Comparison of ENCODE assay signal across 8 mouse cellular contexts in genomic region chr10:118675816-118676465, GRCm38 (mm10).
A peak's percentile ranks its signal among the peaks of the same experiment; 100 is the strongest.
DNase-seq lines count a peak whose midpoint lies in the region; ATAC-seq lines count a peak whose summit lies in the region.

No protein-coding gene starts in this region.

- 40% methylated on average over 18 of the region's 18 CpGs for WGBS in heart, embryonic 10.5 days
- 35% methylated on average over 18 of the region's 18 CpGs for WGBS in midbrain, embryonic 15.5 days

- H3K27ac ChIP-seq in heart, embryonic 10.5 days: no peak overlapping the region
- no peak overlapping the region for H3K27ac ChIP-seq in midbrain, embryonic 15.5 days

- H3K9me3 ChIP-seq in heart, embryonic 10.5 days: no peaks in the 10 kb centered on the region
- 0 out of 2 replicates have a peak, but pooled peaks cover 3% of the 10 kb centered on the region for H3K9me3 ChIP-seq in midbrain, embryonic 15.5 days

- H3K4me1 ChIP-seq in heart, embryonic 10.5 days: peaks cover 16% of the 10 kb centered on the region
- H3K4me1 ChIP-seq in midbrain, embryonic 15.5 days: peaks cover 22% of the 10 kb centered on the region

- H3K4me3 ChIP-seq in heart, embryonic 10.5 days: peak overlapping the region; percentile 40
- peak overlapping the region; percentile 8; the same call in 1 of the 2 replicates for H3K4me3 ChIP-seq in midbrain, embryonic 15.5 days

- H3K27me3 ChIP-seq in heart, embryonic 10.5 days (ENCODE audit: insufficient read depth, poor library complexity, severe bottlenecking): no peaks in the 10 kb centered on the region
- no peaks in the 10 kb centered on the region for H3K27me3 ChIP-seq in midbrain, embryonic 15.5 days (replicated peaks)

- no peak overlapping the region for H3K9ac ChIP-seq in midbrain, embryonic 15.5 days

- H3K36me3 ChIP-seq in heart, embryonic 10.5 days: no peaks in the 10 kb centered on the region
- H3K36me3 ChIP-seq in midbrain, embryonic 15.5 days (replicated peaks): no peaks in the 10 kb centered on the region

- DNase-seq in MN1 (ENCODE audit: low spot score): peak; percentile 26
- peak; percentile 65 for DNase-seq in embryo, embryonic 10 days (ENCODE audit: low spot score)
- DNase-seq in heart, embryonic 10.5 days (ENCODE audit: low spot score): peak; percentile 79
- DNase-seq in kidney, adult 8-10 months: peak; percentile 27 to 47
- DNase-seq in spleen, adult 18-20 months: no peak
- DNase-seq in urinary bladder, postnatal 25 days (ENCODE audit: low spot score): no peak
- DNase-seq in left cerebral cortex, adult 9 months (ENCODE audit: low spot score in 2 of 2): no peak

- H3K4me2 ChIP-seq in midbrain, embryonic 15.5 days: peak overlapping the region; percentile 37

- ATAC-seq in midbrain, embryonic 15.5 days (replicated peaks): peak; percentile 79

Comparison
In these comparisons a context has a peak if more than half of its experiments do, and no peak if none do; other contexts are left out.
1. DNase-seq: peak in MN1 (single experiment), embryo, embryonic 10 days (single experiment), heart, embryonic 10.5 days (single experiment) and kidney, adult 8-10 months (2 of 2); none in spleen, adult 18-20 months (0 of 2), urinary bladder, postnatal 25 days (single experiment) and left cerebral cortex, adult 9 months (0 of 2).